Mouse (Mus musculus): ENCODE results near the gene Slfn8.
"Not testable (repeated sequence)": the region's sequence is repeated elsewhere in the genome, so short reads cannot be mapped to it uniquely, and the experiment has no call there.

The Slfn8 gene

GRCm38 (mm10) chr11:82991469-82992166 is 29.0 kb downstream of the Slfn8 start, which contains the start of gene Slfn9:
TSS of gene Slfn9 (minus strand) at chr11:82991830.
- in situ Hi-C loops (cut with MboI, MseI), result no loop called here

DNA sequence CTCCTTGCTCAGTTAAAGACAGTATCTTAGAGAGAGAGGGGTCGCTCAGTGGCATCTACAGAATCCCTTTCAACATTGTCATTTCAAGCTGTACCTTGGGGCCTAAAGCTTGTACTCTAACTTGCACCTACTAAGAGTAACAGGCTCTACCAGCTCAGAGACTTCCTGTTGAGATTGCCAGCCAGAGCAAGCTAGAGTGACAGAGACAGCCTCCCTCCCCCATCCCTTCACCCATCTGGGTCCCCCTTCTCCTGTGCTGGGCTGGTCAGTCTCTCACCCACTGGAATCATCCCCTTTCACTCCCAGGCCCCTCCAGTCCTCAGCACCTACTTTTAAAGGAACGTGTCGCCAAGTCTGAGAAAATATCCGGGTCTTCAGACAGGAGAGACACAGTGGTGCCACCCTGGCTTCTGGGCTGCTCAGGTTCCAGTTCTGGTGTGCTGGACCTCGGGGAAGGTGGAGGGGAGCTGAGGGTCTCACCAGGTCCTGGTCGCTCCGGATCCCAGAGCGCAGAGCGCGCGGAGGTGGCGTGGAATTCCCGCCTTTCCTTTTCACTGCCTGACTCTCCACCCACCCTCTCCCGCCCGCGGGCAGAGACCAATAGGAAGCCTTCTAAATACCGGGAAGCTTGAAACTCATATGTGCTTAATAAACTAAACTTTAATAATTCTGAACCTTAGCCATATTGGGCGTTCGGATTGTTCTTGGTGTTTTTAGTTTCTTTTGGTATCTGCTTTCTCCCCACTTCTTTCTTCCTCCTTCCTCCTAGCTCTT is 29.8 kb downstream of the Slfn8 start:
- in situ Hi-C loops (cut with MboI, MseI), result not testable (repeated sequence)

DNA sequence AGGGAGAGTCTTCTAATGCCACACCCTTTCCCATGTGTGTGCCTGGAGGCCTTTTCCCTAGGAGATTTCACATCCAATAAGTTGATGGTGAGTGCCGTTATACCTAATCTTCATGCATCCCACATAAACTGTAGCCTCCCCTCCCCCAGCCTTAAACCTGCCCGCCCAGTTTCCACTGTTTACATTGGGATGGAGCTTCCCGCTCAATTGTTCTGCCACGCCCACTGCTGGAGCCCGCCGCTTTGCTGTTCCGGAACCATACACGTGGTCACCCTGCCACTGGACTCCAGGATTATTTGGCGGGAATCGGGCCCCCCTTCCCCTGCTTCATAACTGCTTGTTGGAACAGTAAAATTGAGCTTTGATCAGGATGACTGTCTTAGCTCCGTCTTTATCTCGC is 31.3 kb downstream of the Slfn8 start:
- in situ Hi-C loops (cut with MboI, MseI), result no loop called here

DNA sequence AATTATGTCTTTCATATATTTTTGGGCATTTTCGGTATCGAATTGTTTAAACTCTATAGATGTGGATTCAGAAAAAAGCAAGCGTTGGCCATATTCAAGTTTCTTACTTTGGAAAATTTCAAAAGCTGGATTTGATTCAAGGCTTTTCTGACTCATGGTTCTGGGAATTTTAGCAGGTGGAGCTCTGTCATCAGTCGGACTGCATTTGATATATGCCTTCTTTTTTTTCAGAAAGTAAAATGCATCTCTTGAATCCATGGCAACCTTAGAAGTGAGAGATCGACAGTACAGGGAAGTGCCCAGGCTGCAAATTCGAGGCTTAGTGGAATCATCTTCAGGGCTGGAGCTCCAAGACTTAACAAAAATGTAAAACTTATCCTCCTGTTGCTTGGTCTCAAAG is 33.0 kb downstream of the Slfn8 start:
- in situ Hi-C loops (cut with MboI, MseI), result no loop called here

DNA sequence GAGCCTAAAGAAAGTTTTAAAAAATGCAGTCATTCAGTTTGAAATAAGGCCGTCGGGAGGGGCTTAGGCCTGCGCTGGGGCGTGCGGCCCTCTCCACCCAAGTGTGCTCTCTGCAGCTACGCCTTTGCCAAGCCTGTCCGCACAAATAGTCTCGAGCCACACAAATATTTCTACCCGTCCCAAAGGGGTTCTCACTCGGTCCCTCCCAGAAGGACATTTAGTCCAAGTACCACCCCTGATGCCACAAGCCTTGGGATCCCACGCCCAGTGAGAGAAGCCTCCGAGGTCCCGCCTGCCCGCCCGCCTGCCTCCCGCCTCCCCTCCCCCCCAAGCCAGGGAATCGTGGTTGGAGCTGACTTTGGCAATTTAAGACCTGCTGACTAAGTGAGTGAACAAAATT is 37.4 kb downstream of the Slfn8 start:
- in situ Hi-C loops (cut with MboI, MseI), result no loop called here

DNA sequence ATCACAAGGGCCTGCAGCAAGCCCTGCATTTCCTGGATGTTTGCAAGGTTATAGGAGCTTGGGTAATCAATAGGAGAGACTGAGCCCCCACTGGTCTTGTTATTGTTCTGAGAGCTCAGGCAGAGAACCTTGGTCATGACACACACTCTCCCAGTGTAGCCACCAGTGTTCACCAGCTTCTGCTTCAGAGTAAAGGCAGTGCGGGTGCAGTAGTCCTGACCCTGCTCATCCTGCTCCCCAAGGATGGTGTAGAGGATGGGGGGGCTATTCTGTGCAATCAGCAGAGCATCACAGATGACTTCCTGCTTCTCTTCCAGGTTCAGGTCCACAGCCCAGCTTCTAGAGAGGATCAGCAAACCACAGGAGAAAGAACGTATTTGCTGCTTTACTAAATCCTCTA is 38.2 kb downstream of the Slfn8 start:
- in situ Hi-C loops (cut with MboI, MseI), result not testable (repeated sequence)

GRCm38 (mm10) chr11:82973916-82974315 is 46.7 kb downstream of the Slfn8 start:
- in situ Hi-C loops (cut with MboI, MseI), result no loop called here

GRCm38 (mm10) chr11:82971590-82971974 is 49.0 kb downstream of the Slfn8 start:
- in situ Hi-C loops (cut with MboI, MseI), result no loop called here

GRCm38 (mm10) chr11:82970712-82971589 is 49.7 kb downstream of the Slfn8 start:
- in situ Hi-C loops (cut with MboI, MseI), result no loop called here

GRCm38 (mm10) chr11:82962215-82962614 is 58.4 kb downstream of the Slfn8 start:
- in situ Hi-C loops (cut with MboI, MseI), result loop anchor here (5.0 kb wide), 1 partner anchor 50 kb away; the partner anchor contains the start of gene Unc45b

DNA sequence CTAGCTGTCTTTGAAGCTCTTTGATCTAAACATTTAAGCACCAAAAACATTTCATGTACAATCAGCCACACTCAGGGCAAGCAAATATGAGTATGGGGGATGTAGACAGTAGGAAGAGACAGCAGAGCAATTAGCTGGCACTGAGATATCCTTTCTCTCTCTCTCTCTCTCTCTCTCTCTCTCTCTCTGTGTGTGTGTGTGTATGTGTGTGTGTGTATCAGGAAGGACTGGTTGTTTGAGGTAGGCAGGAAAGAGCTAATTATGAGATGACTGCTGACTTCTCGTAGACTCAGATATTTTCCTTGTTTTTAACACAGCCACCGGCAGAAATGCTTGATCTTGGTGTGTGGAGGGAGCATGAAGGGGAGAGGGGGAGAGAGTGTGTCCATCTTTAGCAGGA is 58.9 kb downstream of the Slfn8 start:
- in situ Hi-C loops (cut with MboI, MseI), result loop anchor here (5.0 kb wide), 1 partner anchor 49 kb away; the partner anchor contains the start of gene Unc45b

GRCm38 (mm10) chr11:82959613-82960012 is 61.0 kb downstream of the Slfn8 start:
- in situ Hi-C loops (cut with MboI, MseI), result loop anchor here (5.0 kb wide), 1 partner anchor 47 kb away; the partner anchor contains the start of gene Unc45b

DNA sequence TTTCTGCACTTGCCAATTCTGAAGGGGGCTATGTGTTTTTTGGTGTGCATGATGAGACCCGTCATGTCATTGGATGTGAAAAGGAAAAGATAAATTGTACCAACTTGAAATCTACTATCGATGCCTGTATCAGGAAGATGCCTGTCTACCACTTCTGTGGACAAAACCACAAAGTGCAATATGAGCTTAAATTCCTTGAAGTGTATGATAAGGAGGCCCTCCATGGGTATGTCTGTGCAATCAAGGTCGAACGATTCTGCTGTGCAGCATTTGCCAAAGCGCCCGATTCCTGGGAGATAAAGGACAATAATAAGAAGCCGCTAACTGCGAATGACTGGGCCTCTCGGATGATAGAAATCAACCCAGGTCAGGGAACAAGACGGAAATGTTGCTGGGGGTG is 63.7 kb downstream of the Slfn8 start:
- in situ Hi-C loops (cut with MboI, MseI), result no loop called here

- in situ Hi-C loops (cut with MboI, MseI), result no loop called here
Measured at GRCm38 (mm10) chr11:82954631-82955030, 66.0 kb downstream of the Slfn8 start.

DNA sequence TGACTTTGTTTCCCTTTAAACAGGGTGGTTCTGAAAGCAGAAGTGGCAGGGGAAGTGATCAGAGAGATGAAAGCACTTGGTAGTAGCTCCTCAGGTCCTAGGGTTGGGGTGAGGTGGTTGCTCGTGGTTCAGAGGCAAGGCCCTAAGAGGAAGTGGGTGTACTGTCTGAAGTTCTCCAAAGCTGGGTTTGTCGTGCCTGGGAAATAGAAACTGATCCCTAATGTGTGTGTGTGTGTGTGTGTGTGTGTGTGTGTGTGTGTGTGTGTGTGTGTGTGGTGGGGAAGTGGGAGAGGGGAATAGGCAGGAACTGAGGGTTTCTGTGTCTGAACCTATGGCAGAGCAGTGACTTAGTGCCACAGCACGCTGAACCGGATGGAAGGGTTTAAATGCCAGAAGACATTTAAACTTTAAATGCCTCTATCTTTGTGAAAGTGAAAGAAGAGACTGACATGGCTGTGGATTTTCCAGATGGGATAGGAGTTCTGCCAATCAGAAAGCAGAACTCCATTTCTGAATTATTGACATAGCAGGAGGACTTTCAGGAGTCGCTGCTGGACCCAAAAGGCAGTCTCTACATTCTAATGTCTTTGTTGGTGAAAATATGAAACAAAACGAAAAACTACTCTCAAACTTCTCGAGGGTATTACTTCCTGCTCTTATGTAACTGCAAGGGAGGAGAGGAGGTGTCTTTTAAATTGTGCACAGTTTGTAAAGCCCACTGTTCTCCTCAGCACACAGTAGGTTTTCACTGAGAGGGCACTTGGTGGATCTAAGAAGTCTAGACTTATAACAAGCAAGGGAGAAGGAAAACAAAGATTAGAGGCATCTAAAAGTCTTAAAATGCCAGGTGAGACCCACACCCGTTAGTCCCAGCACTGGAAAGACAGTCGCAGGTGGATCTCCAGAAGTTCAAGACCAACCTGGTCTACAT is 67.7 kb downstream of the Slfn8 start:
- in situ Hi-C loops (cut with MboI, MseI), result no loop called here
